Mouse (Mus musculus) intestine, embryonic 16.5 days (tissue): ENCODE data around the gene Robo1. TPM values are rescaled to one million over a fixed set of nuclear protein-coding genes. Genes with fewer than 3 reads are reported as not detected.

Experiments
- ATAC-seq: fragments of 200-750 bp; cut with Nextera tagmentation; 2 replicates; pipeline ENCODE4 v1.8.0; 2017; ENCODE audit warnings: moderate TSS enrichment, moderate library complexity
- H3K27ac ChIP-seq: fragments of 300-500 bp; sonication (generic); 2 replicates; pipeline ENCODE4 v1.5.1; 2014; ENCODE audit warnings: mild to moderate bottlenecking, low read length
- H3K27me3 ChIP-seq: fragments of 300-500 bp; sonication (generic); replicated peaks from 2 replicates; pipeline ENCODE4 v1.6.1; 2014; ENCODE audit warnings: low read length, control low read depth, mixed read lengths; ENCODE audit not compliant: control insufficient read depth, insufficient read depth
- H3K36me3 ChIP-seq: fragments of 300-500 bp; sonication (generic); 2 replicates; pipeline ENCODE4 v1.6.1; 2014; ENCODE audit warnings: low read length, control low read depth; ENCODE audit not compliant: control insufficient read depth, insufficient read depth
- H3K4me1 ChIP-seq: fragments of 300-500 bp; sonication (generic); 2 replicates; pipeline ENCODE4 v1.6.1; 2014; ENCODE audit warnings: low read length, control low read depth, mixed read lengths; ENCODE audit not compliant: control insufficient read depth, insufficient read depth
- H3K4me2 ChIP-seq: fragments of 300-500 bp; sonication (generic); 2 replicates; pipeline ENCODE4 v1.6.1; 2014; ENCODE audit warnings: low read depth, low read length, control low read depth
- H3K4me3 ChIP-seq: fragments of 300-500 bp; sonication (generic); 2 replicates; pipeline ENCODE4 v1.5.1; 2014; ENCODE audit warnings: mild to moderate bottlenecking, low read length
- H3K9ac ChIP-seq: fragments of 300-500 bp; sonication (generic); 2 replicates; pipeline ENCODE4 v1.6.1; 2014; ENCODE audit warnings: low read depth, low read length
- H3K9me3 ChIP-seq: fragments of 300-500 bp; sonication (generic); 2 replicates; pipeline ENCODE4 v1.6.1; 2016; ENCODE audit warnings: low read length, control low read depth; ENCODE audit not compliant: control insufficient read depth
- WGBS: fragments of 180-500 bp; shearing (Covaris S2); extraction: QIAGEN DNeasy Blood & Tissue Kit; methylation state at CpG from one replicate; pipeline ENCODE4 v1.1.7; 2014; 5-methylcytosine and 5-hydroxymethylcytosine counted together
- polyA plus RNA-seq: library from polyadenylated mRNA; unstranded; fragments of >200 nt; fragmentation: Nextera tagmentation; extraction: Ambion mirVana; gene quantifications from 2 replicates; pipeline ENCODE4 v1.2.1, GENCODE M21; 2015

The Robo1 gene
- polyA plus RNA-seq, 1 experiment from 2014 or later, result 10.9 TPM

DNA sequence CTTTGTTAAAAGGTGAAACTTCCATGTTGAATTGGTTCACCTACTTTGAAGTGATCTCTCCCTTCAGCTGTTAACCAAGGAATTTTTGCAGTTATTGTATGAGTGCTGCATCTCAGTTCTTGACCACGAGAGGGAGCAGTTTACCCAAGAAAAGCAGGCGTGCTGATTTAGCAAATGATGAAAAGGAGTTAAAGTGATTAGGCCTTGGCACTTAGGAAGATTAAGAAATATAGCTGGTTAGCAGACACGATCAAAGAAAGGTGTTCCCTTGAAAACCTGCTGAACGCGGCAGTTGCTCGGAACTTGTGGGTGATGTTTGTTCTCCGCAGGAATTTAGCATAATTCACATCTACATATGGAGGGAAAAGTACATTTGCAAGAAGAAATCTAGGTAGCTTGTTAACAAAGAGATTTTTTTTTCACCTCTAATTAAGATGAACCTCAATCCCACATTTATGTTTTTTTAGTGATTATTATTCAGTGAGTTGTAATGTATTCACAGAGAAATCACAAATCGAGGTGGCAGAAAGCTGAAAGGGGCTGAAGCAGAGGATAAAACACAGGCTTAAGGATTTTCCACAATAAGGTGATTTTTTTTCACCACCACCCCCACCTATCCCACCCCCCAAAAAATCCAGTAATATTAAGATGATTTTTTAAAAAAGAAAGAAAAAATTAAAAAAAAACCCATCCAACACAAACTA is 687.3 kb downstream of the Robo1 start:
- no peak for ATAC-seq
- Histone ChIP-seq H3K36me3 (no peaks in the 10 kb centered on the region), H3K4me3 (no peak overlapping the region), H3K27me3 (no peaks in the 10 kb centered on the region), H3K4me2 (no peak overlapping the region), H3K4me1 (peaks cover 3% of the 10 kb centered on the region; the same call in 1 of the 2 replicates), H3K9ac (no peak overlapping the region), H3K27ac (no peak overlapping the region), H3K9me3 (no peaks in the 10 kb centered on the region)
- WGBS, result 26% methylated on average over 8 of the region's 8 CpGs

- Histone ChIP-seq H3K4me3 (no peak overlapping the region), H3K9ac (no peak overlapping the region), H3K36me3 (no peaks in the 10 kb centered on the region), H3K27me3 (no peaks in the 10 kb centered on the region), H3K4me1 (peaks cover 3% of the 10 kb centered on the region; the same call in 1 of the 2 replicates), H3K9me3 (no peaks in the 10 kb centered on the region), H3K4me2 (no peak overlapping the region), H3K27ac (no peak overlapping the region)
- WGBS, result 71% methylated on average over 10 of the region's 10 CpGs
- no peak for ATAC-seq
Observed at GRCm38 (mm10) chr16:72995955-72996535, 687.9 kb downstream of the Robo1 start.

DNA sequence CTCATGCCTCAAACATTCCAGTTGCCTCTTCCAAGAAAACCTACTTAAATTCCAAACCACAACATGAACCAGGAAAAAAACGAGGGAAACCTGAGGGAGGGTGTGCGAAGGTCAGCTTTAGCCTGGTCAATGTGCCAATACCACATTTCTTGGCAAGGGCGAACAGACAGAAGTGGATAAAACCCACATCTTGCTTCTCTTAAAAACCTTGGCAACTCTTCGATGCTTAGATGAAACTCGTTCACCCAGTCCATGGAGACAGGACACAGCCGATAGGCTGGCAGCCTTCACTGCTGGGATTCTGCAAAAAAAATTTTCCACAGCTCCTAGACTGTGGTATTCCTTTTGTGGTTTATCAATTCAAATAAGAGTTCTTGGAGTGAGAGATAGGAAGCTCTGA is 690.6 kb downstream of the Robo1 start:
- 77% methylated on average over 6 of the region's 6 CpGs for WGBS
- Histone ChIP-seq H3K4me2 (no peak overlapping the region), H3K27ac (no peak overlapping the region), H3K36me3 (no peaks in the 10 kb centered on the region), H3K4me1 (no peaks in the 10 kb centered on the region), H3K9ac (no peak overlapping the region), H3K27me3 (no peaks in the 10 kb centered on the region), H3K4me3 (no peak overlapping the region), H3K9me3 (no peaks in the 10 kb centered on the region)
- ATAC-seq, result no peak

GRCm38 (mm10) chr16:73002685-73003084 is 694.6 kb downstream of the Robo1 start:
- H3K9me3 ChIP-seq, result no peaks in the 10 kb centered on the region
- no peaks in the 10 kb centered on the region for H3K36me3 ChIP-seq
- H3K4me2 ChIP-seq, result no peak overlapping the region
- no peak overlapping the region for H3K9ac ChIP-seq
- H3K4me3 ChIP-seq, result no peak overlapping the region
- no peaks in the 10 kb centered on the region for H3K27me3 ChIP-seq
- no peak overlapping the region for H3K27ac ChIP-seq
- WGBS, result 84% methylated on average over 4 of the region's 4 CpGs
- no peaks in the 10 kb centered on the region for H3K4me1 ChIP-seq
- no peak for ATAC-seq

DNA sequence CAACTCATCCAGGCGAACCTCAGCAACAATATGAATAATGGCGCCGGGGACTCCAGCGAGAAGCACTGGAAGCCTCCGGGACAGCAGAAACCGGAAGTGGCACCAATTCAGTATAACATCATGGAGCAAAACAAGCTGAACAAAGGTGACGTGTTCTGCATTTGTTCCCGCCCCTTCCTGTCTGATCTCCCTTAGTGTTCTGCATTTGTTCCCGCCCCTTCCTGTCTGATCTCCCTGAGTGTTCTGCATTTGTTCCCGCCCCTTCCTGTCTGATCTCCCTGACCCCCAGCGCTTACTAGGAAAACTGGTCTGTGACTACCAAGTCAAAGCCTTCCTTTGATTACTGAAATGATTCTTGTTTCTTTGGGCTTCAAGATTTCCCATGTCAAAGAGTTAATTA is 696.5 kb downstream of the Robo1 start:
- no peak overlapping the region for H3K4me2 ChIP-seq

DNA sequence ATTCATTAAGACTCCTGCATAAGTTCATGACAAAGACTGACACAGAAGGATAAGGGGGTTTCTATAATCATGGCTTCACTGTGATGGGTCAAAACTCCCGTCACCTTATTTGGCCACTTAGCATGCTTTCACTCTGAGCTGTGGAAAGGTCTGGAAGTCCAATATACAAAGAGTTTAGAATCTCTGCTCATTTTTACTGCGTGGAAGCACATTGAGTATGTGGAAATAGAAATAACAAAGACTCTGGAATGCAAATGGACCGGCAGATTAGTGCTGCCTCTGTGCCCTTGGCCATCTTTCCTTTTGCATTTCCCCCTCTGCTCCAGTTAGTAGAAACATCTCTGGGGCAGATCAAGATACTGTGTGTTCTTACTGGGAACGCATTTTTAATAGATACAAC is 697.7 kb downstream of the Robo1 start:
- H3K9me3 ChIP-seq, result no peaks in the 10 kb centered on the region
- H3K4me1 ChIP-seq, result no peaks in the 10 kb centered on the region
- H3K4me3 ChIP-seq, result no peak overlapping the region
- no peaks in the 10 kb centered on the region for H3K36me3 ChIP-seq
- 72% methylated on average over 4 of the region's 4 CpGs for WGBS
- no peak for ATAC-seq
- no peak overlapping the region for H3K27ac ChIP-seq
- no peak overlapping the region for H3K9ac ChIP-seq
- no peak overlapping the region for H3K4me2 ChIP-seq
- H3K27me3 ChIP-seq, result no peaks in the 10 kb centered on the region

More for the DNA sequence above, 696.5 kb downstream of the Robo1 start:
- Histone ChIP-seq H3K27me3 (no peaks in the 10 kb centered on the region), H3K9me3 (no peaks in the 10 kb centered on the region), H3K9ac (no peak overlapping the region), H3K4me3 (no peak overlapping the region), H3K4me1 (no peaks in the 10 kb centered on the region), H3K36me3 (no peaks in the 10 kb centered on the region), H3K27ac (no peak overlapping the region)
- ATAC-seq, result no peak
- WGBS, result 93% methylated on average over 11 of the region's 11 CpGs

- H3K36me3 ChIP-seq, result no peaks in the 10 kb centered on the region
- no peak overlapping the region for H3K4me2 ChIP-seq
- no peak for ATAC-seq
- H3K27me3 ChIP-seq, result no peaks in the 10 kb centered on the region
- WGBS, result 48% methylated on average over 8 of the region's 8 CpGs
- no peak overlapping the region for H3K9ac ChIP-seq
- H3K27ac ChIP-seq, result no peak overlapping the region
- H3K4me1 ChIP-seq, result no peaks in the 10 kb centered on the region
- no peaks in the 10 kb centered on the region for H3K9me3 ChIP-seq
- no peak overlapping the region for H3K4me3 ChIP-seq
Observed at GRCm38 (mm10) chr16:73007434-73007833, 699.3 kb downstream of the Robo1 start.

DNA sequence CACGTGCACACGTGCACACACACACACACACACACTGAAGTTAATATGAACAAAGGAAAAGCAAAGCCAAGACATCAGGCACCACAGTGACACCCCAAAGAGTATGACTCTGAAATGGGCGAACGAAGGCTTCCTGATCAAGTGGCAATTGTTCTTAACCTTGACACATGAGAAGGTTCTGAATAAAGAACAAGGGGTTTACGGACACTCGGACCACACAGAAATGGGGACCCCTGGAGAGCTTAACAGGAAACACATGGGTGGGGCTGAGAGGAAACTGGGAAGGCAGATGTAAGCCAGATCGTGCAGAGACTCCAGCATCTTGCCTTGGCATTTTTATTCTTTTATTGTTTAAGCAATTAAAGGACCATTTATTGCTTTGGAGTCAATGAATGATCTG is 703.2 kb downstream of the Robo1 start:
- Histone ChIP-seq H3K4me3 (no peak overlapping the region), H3K4me1 (no peaks in the 10 kb centered on the region), H3K27ac (no peak overlapping the region), H3K36me3 (no peaks in the 10 kb centered on the region), H3K9ac (no peak overlapping the region), H3K4me2 (no peak overlapping the region), H3K27me3 (no peaks in the 10 kb centered on the region), H3K9me3 (no peaks in the 10 kb centered on the region)
- no peak for ATAC-seq
- WGBS, result 62% methylated on average over 7 of the region's 7 CpGs

DNA sequence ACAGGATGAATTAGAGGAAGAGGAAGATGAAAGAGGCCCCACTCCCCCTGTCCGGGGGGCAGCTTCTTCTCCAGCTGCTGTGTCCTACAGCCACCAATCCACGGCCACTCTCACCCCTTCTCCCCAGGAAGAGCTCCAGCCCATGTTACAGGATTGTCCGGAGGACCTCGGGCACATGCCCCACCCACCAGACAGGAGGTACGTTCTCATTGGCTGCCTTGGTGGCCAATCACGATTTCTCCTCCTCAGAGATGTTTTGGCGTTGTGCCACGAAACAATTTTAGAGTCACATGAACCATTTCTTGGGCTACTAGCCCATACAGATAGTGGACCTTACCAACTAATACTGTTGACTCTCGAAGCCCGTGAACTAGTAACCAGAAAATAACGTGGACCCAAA is 704.8 kb downstream of the Robo1 start:
- H3K4me3 ChIP-seq, result no peak overlapping the region
- ATAC-seq, result no peak
- no peak overlapping the region for H3K9ac ChIP-seq
- H3K36me3 ChIP-seq, result no peaks in the 10 kb centered on the region
- 94% methylated on average over 11 of the region's 11 CpGs for WGBS
- no peak overlapping the region for H3K4me2 ChIP-seq
- no peaks in the 10 kb centered on the region for H3K9me3 ChIP-seq
- H3K4me1 ChIP-seq, result no peaks in the 10 kb centered on the region
- no peak overlapping the region for H3K27ac ChIP-seq
- H3K27me3 ChIP-seq, result no peaks in the 10 kb centered on the region

GRCm38 (mm10) chr16:73014544-73014943 is 706.4 kb downstream of the Robo1 start:
- H3K4me2 ChIP-seq, result no peak overlapping the region

More at GRCm38 (mm10) chr16:73014544-73014943, 706.4 kb downstream of the Robo1 start:
- WGBS, result 52% methylated on average over 8 of the region's 8 CpGs
- ATAC-seq, result no peak
- no peaks in the 10 kb centered on the region for H3K36me3 ChIP-seq
- no peaks in the 10 kb centered on the region for H3K9me3 ChIP-seq
- no peaks in the 10 kb centered on the region for H3K4me1 ChIP-seq
- no peak overlapping the region for H3K4me3 ChIP-seq
- no peak overlapping the region for H3K27ac ChIP-seq
- H3K27me3 ChIP-seq, result no peaks in the 10 kb centered on the region
- no peak overlapping the region for H3K9ac ChIP-seq
